Mouse (Mus musculus) forebrain, postnatal 0 days (tissue): ENCODE results near the gene Rnf11. TPM values are rescaled to one million over a fixed set of nuclear protein-coding genes. Genes with fewer than 3 reads are reported as not detected.
A peak's percentile ranks its signal among the peaks of the same experiment; 100 is the strongest.

Experiments used
- ATAC-seq: fragments of 200-750 bp; cut with Nextera tagmentation; 2 replicates; pipeline ENCODE4 v1.8.0; 2017; ENCODE audit warnings: mild to moderate bottlenecking, moderate library complexity
- DNase-seq: peaks from one replicate; pipeline ENCODE4 v3.0.0-alpha.2; 2015
- H3K27ac ChIP-seq: fragments of 300-500 bp; sonication (generic); 2 replicates; pipeline ENCODE4 v1.5.1; 2014; ENCODE audit warnings: low read depth, mild to moderate bottlenecking, antibody characterized with exemption, low read length, moderate library complexity, mixed read lengths
- H3K27me3 ChIP-seq: fragments of 300-500 bp; sonication (generic); 2 replicates; pipeline ENCODE4 v1.6.1; 2014; ENCODE audit warnings: mild to moderate bottlenecking, low read length, mixed read lengths; ENCODE audit not compliant: insufficient read depth
- H3K36me3 ChIP-seq: fragments of 300-500 bp; sonication (generic); 2 replicates; pipeline ENCODE4 v1.6.1; 2014; ENCODE audit warnings: mild to moderate bottlenecking, moderate library complexity; ENCODE audit not compliant: insufficient read depth
- H3K4me1 ChIP-seq: fragments of 300-500 bp; sonication (generic); 2 replicates; pipeline ENCODE4 v1.6.1; 2014; ENCODE audit warnings: antibody characterized with exemption; ENCODE audit not compliant: insufficient read depth
- H3K4me2 ChIP-seq: fragments of 300-500 bp; sonication (generic); 2 replicates; pipeline ENCODE4 v1.6.1; 2014; ENCODE audit warnings: low read depth, mild to moderate bottlenecking, moderate library complexity
- H3K4me3 ChIP-seq: fragments of 300-500 bp; sonication (generic); 2 replicates; pipeline ENCODE4 v1.5.1; 2014; ENCODE audit warnings: low read depth, low read length, mixed read lengths
- H3K9ac ChIP-seq: fragments of 300-500 bp; sonication (generic); 2 replicates; pipeline ENCODE4 v1.6.1; 2014; ENCODE audit warnings: mild to moderate bottlenecking
- H3K9me3 ChIP-seq: fragments of 300-500 bp; sonication (generic); 2 replicates; pipeline ENCODE4 v1.6.1; 2016; ENCODE audit warnings: low read length
- CTCF ChIP-seq: sonication (generic); IDR thresholded peaks from 2 replicates; pipeline ENCODE4 v1.5.1; 2016; ENCODE audit warnings: antibody characterized with exemption, control low read depth, low read depth
- WGBS: fragments of 180-500 bp; shearing (Covaris S2); extraction: QIAGEN DNeasy Blood & Tissue Kit; methylation state at CpG from one replicate; pipeline ENCODE4 v1.1.7; 2014; 5-methylcytosine and 5-hydroxymethylcytosine counted together
- polyA plus RNA-seq: library from polyadenylated mRNA; unstranded; fragments of >200 nt; fragmentation: Nextera tagmentation; extraction: Ambion mirVana; gene quantifications from 2 replicates; pipeline ENCODE4 v1.2.1, GENCODE M21; 2015
- total RNA-seq: library from RNA; depleted of rRNA; stranded (reverse); fragments of >200 nt; gene quantifications from 2 replicates; pipeline ENCODE4 v1.2.3, GENCODE M21; 2014

The Rnf11 gene
- total and polyA plus RNA-seq, 2 experiments from 2014 or later = 84.0 to 161 TPM

GRCm38 (mm10) chr4:109419017-109419416 lies 65.5 kb downstream of the Rnf11 start:
- ATAC-seq (no peak; the same call in 1 of the 2 replicates), DNase-seq (no peak)
- WGBS = 14% methylated on average over 3 of the region's 3 CpGs
- no peaks in the 10 kb centered on the region for H3K9me3 ChIP-seq
- TF ChIP-seq CTCF = no peak
- H3K27ac ChIP-seq = no peak overlapping the region
- H3K4me1 ChIP-seq = no peaks in the 10 kb centered on the region
- no peak overlapping the region for H3K4me2 ChIP-seq
- no peak overlapping the region for H3K9ac ChIP-seq
- H3K27me3 ChIP-seq = no peaks in the 10 kb centered on the region
- no peak overlapping the region for H3K4me3 ChIP-seq
- no peaks in the 10 kb centered on the region for H3K36me3 ChIP-seq

DNA sequence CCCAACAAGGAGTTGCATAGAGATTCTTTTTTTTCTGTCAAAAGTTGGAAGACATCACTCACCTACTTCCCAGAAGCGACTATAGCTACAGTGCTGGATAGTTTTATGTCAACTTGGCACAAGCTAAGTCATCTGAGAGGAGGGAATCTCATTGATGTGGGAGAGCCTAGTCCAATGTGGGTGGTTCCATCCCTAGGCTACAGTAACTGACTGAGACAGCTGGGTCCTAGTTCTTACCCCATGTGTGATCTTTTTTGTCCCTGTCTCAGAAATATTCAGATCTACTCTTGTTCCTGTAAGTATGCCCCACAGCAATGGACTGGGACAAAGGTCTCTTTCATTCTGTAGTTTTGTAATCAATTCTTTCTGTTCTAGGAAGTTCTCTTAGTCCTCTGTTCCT lies 66.5 kb downstream of the Rnf11 start:
- 81% methylated on average over 1 of the region's 1 CpGs for WGBS
- no peak for ATAC-seq
- no peak for TF ChIP-seq CTCF

GRCm38 (mm10) chr4:109412233-109412632 lies 72.3 kb downstream of the Rnf11 start:
- Histone ChIP-seq H3K4me1 (no peaks in the 10 kb centered on the region), H3K4me3 (no peak overlapping the region), H3K27me3 (no peaks in the 10 kb centered on the region), H3K9ac (no peak overlapping the region), H3K27ac (no peak overlapping the region), H3K36me3 (no peaks in the 10 kb centered on the region), H3K9me3 (no peaks in the 10 kb centered on the region), H3K4me2 (no peak overlapping the region)
- 95% methylated on average over 5 of the region's 5 CpGs for WGBS
- TF ChIP-seq CTCF = no peak
- DNase-seq (no peak), ATAC-seq (no peak)

More for the DNA sequence above, 66.5 kb downstream of the Rnf11 start:
- Histone ChIP-seq H3K27ac (no peak overlapping the region), H3K27me3 (no peaks in the 10 kb centered on the region), H3K4me3 (no peak overlapping the region), H3K9ac (no peak overlapping the region), H3K36me3 (no peaks in the 10 kb centered on the region), H3K4me2 (no peak overlapping the region), H3K4me1 (no peaks in the 10 kb centered on the region), H3K9me3 (no peaks in the 10 kb centered on the region)
- no peak for DNase-seq

DNA sequence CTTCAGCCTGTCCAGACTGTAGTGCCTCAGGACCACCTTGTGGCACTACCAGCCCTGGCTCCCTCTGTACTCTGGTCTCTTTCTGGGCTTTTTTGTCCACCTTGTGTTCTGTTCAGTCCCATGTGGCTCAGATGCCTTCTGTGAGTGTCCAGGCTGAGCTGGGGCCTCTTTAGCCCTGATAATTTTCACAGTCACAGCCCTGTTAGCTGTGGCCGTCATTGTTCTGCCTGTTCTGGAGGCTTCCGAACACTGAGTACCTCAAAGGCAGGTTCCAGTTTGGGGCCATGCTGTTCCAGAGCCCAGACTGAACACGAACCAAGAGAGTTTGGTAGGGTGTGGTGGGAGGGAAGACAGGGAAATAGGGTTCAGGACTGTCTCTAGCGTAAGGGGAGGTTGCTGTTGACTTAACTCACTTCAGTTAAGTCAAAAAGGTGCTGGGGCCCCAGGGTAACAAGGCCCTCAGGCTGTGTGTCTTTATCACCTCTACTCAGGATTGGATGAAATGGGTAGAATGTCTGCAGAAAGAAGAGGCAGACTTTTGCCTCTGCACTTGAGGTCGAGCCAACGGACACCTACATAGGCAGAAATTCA lies 73.1 kb downstream of the Rnf11 start:
- H3K9ac ChIP-seq = no peak overlapping the region
- H3K9me3 ChIP-seq = no peaks in the 10 kb centered on the region
- H3K27me3 ChIP-seq = no peaks in the 10 kb centered on the region
- no peak overlapping the region for H3K4me3 ChIP-seq
- H3K27ac ChIP-seq = no peak overlapping the region
- WGBS = 90% methylated on average over 6 of the region's 6 CpGs
- TF ChIP-seq CTCF = no peak
- H3K36me3 ChIP-seq = no peaks in the 10 kb centered on the region
- H3K4me1 ChIP-seq = no peaks in the 10 kb centered on the region
- DNase-seq = no peak
- no peak overlapping the region for H3K4me2 ChIP-seq
- ATAC-seq = no peak

DNA sequence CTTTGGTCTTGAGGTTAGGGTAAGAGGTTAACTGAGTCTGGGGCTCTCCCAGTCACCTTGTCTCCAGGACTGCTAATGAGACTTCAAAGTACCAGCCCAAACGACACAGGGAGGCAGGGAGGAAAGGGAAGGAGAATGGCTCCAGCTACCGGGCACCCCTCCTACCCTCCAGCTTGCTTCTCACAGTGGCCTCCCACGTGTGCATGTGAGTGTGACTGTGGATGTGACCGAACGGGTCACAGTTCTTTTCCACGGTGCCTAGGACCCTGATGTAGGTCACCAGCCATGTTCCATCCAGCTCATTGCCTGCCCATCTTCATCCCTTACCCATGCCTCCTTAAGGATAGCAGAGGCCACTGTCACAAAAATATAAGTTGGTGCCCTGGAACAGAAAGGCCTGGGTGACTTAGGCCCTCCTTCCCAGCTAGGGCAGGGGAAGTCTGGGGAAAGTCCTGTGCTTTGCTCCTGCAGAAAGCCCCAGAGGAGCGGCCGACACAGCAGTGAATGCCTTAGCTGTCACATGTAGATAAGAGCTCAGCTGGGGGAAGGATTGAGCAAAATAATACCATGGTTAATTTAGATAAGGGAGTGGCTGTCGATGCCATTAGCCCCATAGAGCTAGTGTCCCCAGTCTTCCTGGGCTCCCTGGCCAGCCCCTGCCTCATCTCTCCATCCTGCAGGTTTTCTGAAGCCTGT lies 73.7 kb downstream of the Rnf11 start:
- no peak overlapping the region for H3K9ac ChIP-seq
- ATAC-seq (no peak), DNase-seq (no peak)
- H3K27me3 ChIP-seq = no peaks in the 10 kb centered on the region
- H3K27ac ChIP-seq = no peak overlapping the region
- 80% methylated on average over 9 of the region's 9 CpGs for WGBS
- no peaks in the 10 kb centered on the region for H3K36me3 ChIP-seq
- H3K4me2 ChIP-seq = no peak overlapping the region
- no peaks in the 10 kb centered on the region for H3K9me3 ChIP-seq
- TF ChIP-seq CTCF = no peak
- H3K4me1 ChIP-seq = 0 out of 2 replicates have a peak, but pooled peaks cover 3% of the 10 kb centered on the region
- H3K4me3 ChIP-seq = no peak overlapping the region

- no peak for ATAC-seq
- Histone ChIP-seq H3K4me3 (no peak overlapping the region), H3K9ac (no peak overlapping the region), H3K9me3 (no peaks in the 10 kb centered on the region), H3K4me2 (peak overlapping the region; percentile 99), H3K27me3 (no peaks in the 10 kb centered on the region), H3K36me3 (no peaks in the 10 kb centered on the region), H3K27ac (no peak overlapping the region), H3K4me1 (0 out of 2 replicates have a peak, but pooled peaks cover 3% of the 10 kb centered on the region)
- no peak for TF ChIP-seq CTCF
- WGBS = 82% methylated on average over 9 of the region's 9 CpGs
- no peak for DNase-seq
These were observed 76.6 kb downstream of the Rnf11 start for GRCm38 (mm10) chr4:109407701-109408485.

- peak overlapping the region; percentile 99 for H3K4me2 ChIP-seq
- H3K9ac ChIP-seq = peak overlapping the region; percentile 71
- no peaks in the 10 kb centered on the region for H3K36me3 ChIP-seq
- H3K27ac ChIP-seq = no peak overlapping the region
- no peaks in the 10 kb centered on the region for H3K9me3 ChIP-seq
- TF ChIP-seq CTCF = no peak
- no peaks in the 10 kb centered on the region for H3K27me3 ChIP-seq
- H3K4me1 ChIP-seq = 0 out of 2 replicates have a peak, but pooled peaks cover 3% of the 10 kb centered on the region
- ATAC-seq = peak; percentile 49
- H3K4me3 ChIP-seq = peak overlapping the region; percentile 65
- no peak for DNase-seq
- 2% methylated on average over 24 of the region's 24 CpGs for WGBS
These were observed 77.4 kb downstream of the Rnf11 start for GRCm38 (mm10) chr4:109407176-109407520.
